Mouse (Mus musculus) ES-E14 (cell line): Measurements from ENCODE around the gene Olfr62. TPM values are rescaled to one million over a fixed set of nuclear protein-coding genes. Genes with fewer than 3 reads are reported as not detected.

Experiments
- DNase-seq: peaks from one replicate; pipeline ENCODE4 v3.0.0-alpha.2; 2013; ENCODE audit warnings: low read depth, low spot score
- H3K27ac ChIP-seq: 2 replicates; pipeline ENCODE4 v1.5.1; 2012; ENCODE audit warnings: low read depth, mild to moderate bottlenecking, low read length, moderate library complexity, mixed read lengths; ENCODE audit not compliant: poor library complexity, insufficient read depth, severe bottlenecking
- H3K36me3 ChIP-seq: 2 replicates; pipeline ENCODE4 v1.6.1; 2012; ENCODE audit warnings: mild to moderate bottlenecking, low read length, moderate library complexity, mixed read lengths; ENCODE audit not compliant: control insufficient read depth, poor library complexity, insufficient read depth, severe bottlenecking
- H3K4me1 ChIP-seq, 2 experiments: fragments of 150-350 bp in 1 of 2; sonication (generic) in 1 of 2; 2 replicates each; pipeline ENCODE4 v1.6.1; 2012; ENCODE audit warnings: low read length in 2 of 2, mild to moderate bottlenecking in 1 of 2, mixed read lengths in 1 of 2; ENCODE audit not compliant: control insufficient read depth in 2 of 2, insufficient read depth in 2 of 2, poor library complexity in 1 of 2
- H3K4me3 ChIP-seq, 2 experiments: fragments of 150-350 bp in 1 of 2; sonication (generic) in 1 of 2; 2 replicates each; pipeline ENCODE4 v1.5.1; 2012; ENCODE audit warnings: low read length in 2 of 2, low read depth in 1 of 2, mild to moderate bottlenecking in 1 of 2, mixed read lengths in 1 of 2; ENCODE audit not compliant: insufficient read depth in 1 of 2, poor library complexity in 1 of 2, severe bottlenecking in 1 of 2
- H3K9ac ChIP-seq: 2 replicates; pipeline ENCODE4 v1.6.1; 2012; ENCODE audit warnings: low read depth, mild to moderate bottlenecking, low read length, mixed read lengths; ENCODE audit not compliant: poor library complexity, insufficient read depth, severe bottlenecking
- H3K9me3 ChIP-seq: fragments of 150-350 bp; sonication (generic); 2 replicates; pipeline ENCODE4 v1.6.1; 2012; ENCODE audit warnings: low read depth, mild to moderate bottlenecking, low read length; ENCODE audit not compliant: control insufficient read depth, insufficient read depth
- CHD2 ChIP-seq: IDR thresholded peaks from 2 replicates; pipeline ENCODE4 v1.6.1; 2014; ENCODE audit warnings: mild to moderate bottlenecking, low read depth, low read length, inconsistent platforms
- HCFC1 ChIP-seq: IDR thresholded peaks from 2 replicates; pipeline ENCODE4 v1.6.1; 2012; ENCODE audit warnings: low read length, inconsistent platforms, borderline replicate concordance; ENCODE audit not compliant: insufficient read depth
- MAFK ChIP-seq: IDR thresholded peaks from 2 replicates; pipeline ENCODE4 v1.6.1; 2014; ENCODE audit warnings: mild to moderate bottlenecking, low read depth, low read length, inconsistent platforms; ENCODE audit not compliant: insufficient read depth
- ZC3H11A ChIP-seq: IDR thresholded peaks from 2 replicates; pipeline ENCODE4 v1.6.1; 2012; ENCODE audit warnings: low read depth, mild to moderate bottlenecking, inconsistent platforms, low read length, borderline replicate concordance
- ZNF384 ChIP-seq: IDR thresholded peaks from 2 replicates; pipeline ENCODE4 v1.6.1; 2012; ENCODE audit warnings: low read depth, low read length, inconsistent platforms
- in situ Hi-C, 2 experiments: fragments of 600-800 bp; cut with MboI; formaldehyde crosslinking; loops; one replicate each; pipeline ENCODE4 v1.15.1; 2025; ENCODE audit warnings: low sequenced_read_pairs in 2 of 2, inconsistent platforms in 1 of 2; ENCODE audit not compliant: unreplicated experiment in 2 of 2
- total RNA-seq: library from RNA; depleted of rRNA; stranded (reverse); fragments of 300-350 nt; gene quantifications from 2 replicates; pipeline ENCODE4 v1.2.3, GENCODE M21; 2012

Gene Olfr62
- total RNA-seq, 1 experiment, result not detected

DNA sequence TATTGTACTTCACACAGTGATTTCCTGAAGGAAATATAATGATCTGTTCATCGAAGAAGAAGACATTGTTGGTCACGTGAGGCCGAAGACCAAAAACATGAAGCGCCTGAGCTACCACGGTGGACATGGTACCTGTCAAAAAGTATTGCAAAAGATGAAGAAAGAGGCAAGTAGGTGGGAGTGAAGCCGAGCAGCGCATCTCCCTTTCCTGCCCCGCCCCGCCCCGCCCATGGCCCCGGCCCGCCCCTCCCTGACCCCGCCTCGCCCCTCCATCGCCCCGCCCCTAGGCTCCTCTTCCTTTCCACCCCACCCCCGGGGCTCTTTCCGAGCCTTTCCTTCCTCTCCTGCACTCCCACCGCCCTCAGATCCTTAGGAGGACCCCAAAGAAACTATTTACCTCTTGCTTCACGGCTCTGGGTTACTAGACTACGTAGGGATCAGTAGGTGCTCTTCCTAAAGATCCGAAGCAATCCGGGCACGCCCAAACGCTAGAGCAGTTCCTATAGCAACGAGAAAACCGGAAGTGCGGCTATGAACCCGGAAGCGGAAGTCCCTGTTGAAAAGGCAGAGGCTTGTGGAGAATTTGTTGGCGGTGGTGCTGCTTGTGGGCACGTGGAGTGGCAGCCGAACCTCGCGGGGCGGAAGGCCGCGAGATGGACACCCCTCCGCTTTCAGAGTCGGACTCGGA, 38.3 kb upstream of the Olfr62 start, which contains the start of the genes Cfap57 and Ebna1bp2:
Cfap57 (minus strand) TSS at position 499 of the 688 bp plus-strand sequence.
Ebna1bp2 (plus strand) TSS at position 521 of the 688 bp plus-strand sequence.
- TF ChIP-seq HCFC1, result peak; percentile 76; the same call in 1 of the 2 replicates
- no peak for TF ChIP-seq ZC3H11A
- TF ChIP-seq ZNF384, result no peak
- TF ChIP-seq CHD2, result no peak
- Histone ChIP-seq H3K27ac (peak within 1 kb of the TSS; percentile 54; the same call in 1 of the 2 replicates), H3K4me1 (no peaks in the 10 kb centered on the region), H3K9ac (peak within 1 kb of the TSS; percentile 95), H3K36me3 (peaks cover 24% of the 10 kb centered on the region), H3K9me3 (no peaks in the 10 kb centered on the region), H3K4me3 (peak within 1 kb of the TSS; percentile 82 to 94)
- in situ Hi-C loops, result loop anchor here in 1 of 2 experiments (25.0 kb wide), 1 partner anchor 542 kb away; the partner anchor contains the start of gene Zfp691
- peak; percentile 94 for DNase-seq

DNA sequence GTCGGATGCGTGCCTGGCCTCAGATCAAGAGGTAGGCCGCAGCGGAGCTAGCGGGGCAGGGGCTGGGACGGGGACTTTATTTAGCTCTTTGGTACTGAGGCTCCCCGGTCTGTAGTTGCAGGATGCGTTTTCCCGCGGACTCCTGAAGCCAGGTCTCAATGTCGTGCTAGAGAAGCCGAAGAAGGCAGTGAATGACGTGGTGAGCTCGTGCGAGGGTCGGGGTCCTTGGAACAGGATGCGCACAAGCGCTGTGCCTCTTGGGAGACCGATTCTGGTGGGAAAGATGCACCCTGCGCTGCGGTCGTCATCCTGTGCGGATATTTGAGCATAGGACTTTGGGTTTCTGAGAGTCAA, 37.8 kb upstream of the Olfr62 start:
- DNase-seq, result no peak
- Histone ChIP-seq H3K9ac (peak overlapping the region; percentile 95), H3K9me3 (no peaks in the 10 kb centered on the region), H3K36me3 (peaks cover 28% of the 10 kb centered on the region), H3K4me1 (no peaks in the 10 kb centered on the region), H3K4me3 (peak overlapping the region; percentile 82 to 94), H3K27ac (peak overlapping the region; percentile 54; the same call in 1 of the 2 replicates)
- TF ChIP-seq ZNF384 (no peak), MAFK (no peak), ZC3H11A (no peak), CHD2 (no peak), HCFC1 (no peak)
- in situ Hi-C loops, result loop anchor here in 1 of 2 experiments (25.0 kb wide), 1 partner anchor 541 kb away; the partner anchor contains the start of gene Zfp691

DNA sequence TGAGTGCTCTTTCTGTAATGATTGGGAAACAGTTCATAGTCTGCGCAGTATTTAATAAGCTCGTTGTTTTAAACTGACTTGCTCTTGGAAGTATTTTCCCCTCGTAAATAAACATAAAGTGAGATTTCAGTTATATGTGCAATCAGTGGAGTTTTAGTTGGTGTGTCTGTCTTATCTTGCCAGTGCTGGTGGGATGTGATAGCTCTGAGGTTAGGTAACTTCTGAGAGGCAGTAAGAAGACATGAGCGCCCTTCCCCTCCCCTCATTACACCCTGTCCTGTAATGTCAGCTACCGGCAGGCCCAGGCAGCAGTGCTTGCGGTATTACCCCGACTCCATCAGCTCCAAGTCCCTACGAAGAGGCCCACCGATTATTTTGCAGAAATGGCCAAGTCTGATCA, 37.0 kb upstream of the Olfr62 start:
- Histone ChIP-seq H3K4me3 (peak overlapping the region; percentile 82 to 94; a peak in 3 of 4 replicates), H3K9ac (peak overlapping the region; percentile 95; the same call in 1 of the 2 replicates), H3K9me3 (no peaks in the 10 kb centered on the region), H3K4me1 (no peaks in the 10 kb centered on the region), H3K36me3 (peaks cover 34% of the 10 kb centered on the region), H3K27ac (no peak overlapping the region)
- no peak for DNase-seq
- in situ Hi-C loops, result loop anchor here in 1 of 2 experiments (25.0 kb wide), 1 partner anchor 541 kb away; the partner anchor contains the start of gene Zfp691
- TF ChIP-seq CHD2, result no peak
- no peak for TF ChIP-seq ZC3H11A
- no peak for TF ChIP-seq MAFK
- no peak for TF ChIP-seq HCFC1

DNA sequence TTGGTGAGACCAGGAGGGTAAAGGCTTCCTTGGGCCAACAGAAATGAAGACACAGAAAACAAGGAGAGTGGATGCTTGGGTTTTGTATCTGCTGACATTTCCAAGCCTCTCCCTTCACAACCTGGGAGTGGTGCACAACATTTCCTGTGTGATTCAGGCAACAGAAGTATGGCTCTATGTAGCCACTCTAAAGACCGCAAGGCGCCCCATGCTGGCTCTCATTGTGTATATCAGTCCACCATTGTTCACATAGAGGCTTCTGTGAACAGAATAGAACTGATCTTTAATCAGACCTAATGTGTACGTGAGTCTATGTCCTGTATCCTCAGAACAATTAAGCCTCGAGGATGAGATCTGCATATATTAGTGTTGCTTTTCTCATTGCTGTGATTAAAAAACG, 28.5 kb upstream of the Olfr62 start:
- Histone ChIP-seq H3K36me3 (peaks cover 24% of the 10 kb centered on the region), H3K27ac (peak overlapping the region; percentile 28; the same call in 1 of the 2 replicates), H3K4me1 (peaks cover 0 to 11% of the 10 kb centered on the region in 2 experiments; a peak in 2 of 4 replicates), H3K4me3 (no peak overlapping the region), H3K9ac (no peak overlapping the region), H3K9me3 (no peaks in the 10 kb centered on the region)
- no peak for TF ChIP-seq ZC3H11A
- no peak for TF ChIP-seq MAFK
- in situ Hi-C loops, result loop anchor here in 1 of 2 experiments (10.0 to 25.0 kb wide), 2 partner anchors 355 to 532 kb away; partner anchors contain the start of gene Zfp691
- no peak for DNase-seq
